ENCODE assay signal across 18 mouse cellular contexts in genomic region chr5:65706171-65706570, GRCm38 (mm10). TPM values are rescaled to one million over a fixed set of nuclear protein-coding genes. Genes with fewer than 3 reads are reported as not detected.
DNase-seq lines count a peak whose midpoint lies in the region; ATAC-seq and TF ChIP-seq lines count a peak whose summit lies in the region.
"Had no signal": no experiment of that assay in that cellular context is flagged by ENCODE, and none has a peak within 500 bp of the region (broad histone marks: within the 10 kb centered on the region; RNA-seq: fewer than 3 reads in every experiment).

No protein-coding gene starts in this region.

- H3K4me3 ChIP-seq in embryonic facial prominence, embryonic 14.5 days (ENCODE audit: low read depth, low read length) = no peak overlapping the region
- H3K4me3 ChIP-seq in embryonic facial prominence, embryonic 10.5 days = no peak overlapping the region
- H3K4me3 ChIP-seq in midbrain, postnatal 0 days (ENCODE audit: low read depth, low read length) = no peak overlapping the region
- no peak overlapping the region for H3K4me3 ChIP-seq in midbrain, embryonic 11.5 days (ENCODE audit: low read depth, low read length)
- H3K4me3 ChIP-seq in intestine, postnatal 0 days (ENCODE audit: low read depth, low read length) = no peak overlapping the region
- H3K4me3 ChIP-seq in stomach, postnatal 0 days (ENCODE audit: low read depth, low read length) = no peak overlapping the region
- H3K4me3 ChIP-seq: embryonic facial prominence, embryonic 12.5 days; limb, embryonic 15.5 days had no signal

- peak; percentile 36; the same call in 1 of the 2 replicates for TF ChIP-seq CTCF in midbrain, postnatal 0 days (IDR thresholded peaks at IDR 0.05)
- TF ChIP-seq CTCF in intestine, postnatal 0 days (IDR thresholded peaks at IDR 0.05; ENCODE audit: low read depth) = peak; percentile 66
- peak; percentile 59 for TF ChIP-seq CTCF in stomach, postnatal 0 days (IDR thresholded peaks at IDR 0.05; ENCODE audit: low read depth)

- H3K27ac ChIP-seq in embryonic facial prominence, embryonic 14.5 days (replicated peaks; ENCODE audit: low read depth, low read length) = no peak overlapping the region
- no peak overlapping the region for H3K27ac ChIP-seq in embryonic facial prominence, embryonic 10.5 days (replicated peaks)
- H3K27ac ChIP-seq in midbrain, postnatal 0 days (ENCODE audit: low read depth, low read length) = no peak overlapping the region
- H3K27ac ChIP-seq in midbrain, embryonic 11.5 days (ENCODE audit: low read depth, low read length) = no peak overlapping the region
- no peak overlapping the region for H3K27ac ChIP-seq in intestine, postnatal 0 days (ENCODE audit: low read depth, low read length)
- no peak overlapping the region for H3K27ac ChIP-seq in stomach, postnatal 0 days (replicated peaks)
- H3K27ac ChIP-seq: embryonic facial prominence, embryonic 12.5 days; limb, embryonic 15.5 days; macrophage had no signal

- H3K4me2 ChIP-seq in embryonic facial prominence, embryonic 14.5 days (ENCODE audit: low read depth, low read length) = no peak overlapping the region
- no peak overlapping the region for H3K4me2 ChIP-seq in midbrain, postnatal 0 days (ENCODE audit: low read depth, low read length, poor library complexity, severe bottlenecking)
- H3K4me2 ChIP-seq in midbrain, embryonic 11.5 days = no peak overlapping the region
- H3K4me2 ChIP-seq in intestine, postnatal 0 days (replicated peaks; ENCODE audit: low read depth) = no peak overlapping the region
- no peak overlapping the region for H3K4me2 ChIP-seq in stomach, postnatal 0 days (replicated peaks; ENCODE audit: low read depth)
- H3K4me2 ChIP-seq: embryonic facial prominence, embryonic 12.5 days; limb, embryonic 15.5 days had no signal

- no peaks in the 10 kb centered on the region for H3K36me3 ChIP-seq in embryonic facial prominence, embryonic 14.5 days (ENCODE audit: control insufficient read depth, insufficient read depth, low read length)
- H3K36me3 ChIP-seq in embryonic facial prominence, embryonic 10.5 days (replicated peaks) = no peaks in the 10 kb centered on the region
- no peaks in the 10 kb centered on the region for H3K36me3 ChIP-seq in midbrain, postnatal 0 days (ENCODE audit: insufficient read depth, low read length)
- H3K36me3 ChIP-seq in midbrain, embryonic 11.5 days (ENCODE audit: control insufficient read depth, insufficient read depth, low read length) = no peaks in the 10 kb centered on the region
- no peaks in the 10 kb centered on the region for H3K36me3 ChIP-seq in intestine, postnatal 0 days (ENCODE audit: control insufficient read depth, insufficient read depth)
- H3K36me3 ChIP-seq in stomach, postnatal 0 days (ENCODE audit: control insufficient read depth, insufficient read depth, low read length) = no peaks in the 10 kb centered on the region
- H3K36me3 ChIP-seq: embryonic facial prominence, embryonic 12.5 days; limb, embryonic 15.5 days had no signal

- H3K4me1 ChIP-seq in embryonic facial prominence, embryonic 14.5 days (ENCODE audit: control insufficient read depth, insufficient read depth, low read length) = no peaks in the 10 kb centered on the region
- H3K4me1 ChIP-seq in embryonic facial prominence, embryonic 10.5 days = no peaks in the 10 kb centered on the region
- H3K4me1 ChIP-seq in midbrain, postnatal 0 days (ENCODE audit: insufficient read depth, low read length) = no peaks in the 10 kb centered on the region
- no peaks in the 10 kb centered on the region for H3K4me1 ChIP-seq in midbrain, embryonic 11.5 days (ENCODE audit: control insufficient read depth, insufficient read depth, low read length)
- no peaks in the 10 kb centered on the region for H3K4me1 ChIP-seq in intestine, postnatal 0 days (replicated peaks; ENCODE audit: control insufficient read depth, insufficient read depth, low read length)
- H3K4me1 ChIP-seq in stomach, postnatal 0 days (replicated peaks; ENCODE audit: control insufficient read depth, insufficient read depth) = no peaks in the 10 kb centered on the region
- H3K4me1 ChIP-seq: embryonic facial prominence, embryonic 12.5 days; limb, embryonic 15.5 days had no signal

- no peaks in the 10 kb centered on the region for H3K9me3 ChIP-seq in embryonic facial prominence, embryonic 14.5 days (ENCODE audit: control insufficient read depth, low read length)
- H3K9me3 ChIP-seq in embryonic facial prominence, embryonic 10.5 days = no peaks in the 10 kb centered on the region
- no peaks in the 10 kb centered on the region for H3K9me3 ChIP-seq in midbrain, postnatal 0 days (ENCODE audit: low read length)
- H3K9me3 ChIP-seq in midbrain, embryonic 11.5 days (ENCODE audit: control insufficient read depth, low read length) = no peaks in the 10 kb centered on the region
- no peaks in the 10 kb centered on the region for H3K9me3 ChIP-seq in intestine, postnatal 0 days (ENCODE audit: control insufficient read depth)
- H3K9me3 ChIP-seq in stomach, postnatal 0 days (ENCODE audit: control insufficient read depth, low read length) = no peaks in the 10 kb centered on the region
- H3K9me3 ChIP-seq: embryonic facial prominence, embryonic 12.5 days; limb, embryonic 15.5 days had no signal

- H3K27me3 ChIP-seq in embryonic facial prominence, embryonic 14.5 days (replicated peaks; ENCODE audit: control insufficient read depth, insufficient read depth, low read length) = 0 out of 2 replicates have a peak, but pooled peaks cover 3% of the 10 kb centered on the region
- no peaks in the 10 kb centered on the region for H3K27me3 ChIP-seq in embryonic facial prominence, embryonic 10.5 days (replicated peaks; ENCODE audit: low read depth, poor library complexity, severe bottlenecking)
- H3K27me3 ChIP-seq in midbrain, postnatal 0 days (ENCODE audit: insufficient read depth, low read length) = no peaks in the 10 kb centered on the region
- H3K27me3 ChIP-seq in midbrain, embryonic 11.5 days (ENCODE audit: control insufficient read depth, insufficient read depth, low read length) = no peaks in the 10 kb centered on the region
- H3K27me3 ChIP-seq in intestine, postnatal 0 days (replicated peaks; ENCODE audit: control insufficient read depth, insufficient read depth, low read length) = no peaks in the 10 kb centered on the region
- no peaks in the 10 kb centered on the region for H3K27me3 ChIP-seq in stomach, postnatal 0 days (ENCODE audit: control insufficient read depth, insufficient read depth, low read length)
- H3K27me3 ChIP-seq: embryonic facial prominence, embryonic 12.5 days; limb, embryonic 15.5 days had no signal

- no peak for TF ChIP-seq EP300 in stomach, postnatal 0 days (optimal IDR thresholded peaks at IDR 0.05)

- no peak overlapping the region for H3K9ac ChIP-seq in embryonic facial prominence, embryonic 14.5 days (ENCODE audit: low read depth, low read length)
- no peak overlapping the region for H3K9ac ChIP-seq in midbrain, postnatal 0 days (replicated peaks; ENCODE audit: low read length, poor library complexity, severe bottlenecking)
- no peak overlapping the region for H3K9ac ChIP-seq in midbrain, embryonic 11.5 days (ENCODE audit: low read length)
- H3K9ac ChIP-seq in intestine, postnatal 0 days (ENCODE audit: low read depth, low read length) = no peak overlapping the region
- H3K9ac ChIP-seq in stomach, postnatal 0 days (ENCODE audit: low read length) = no peak overlapping the region
- H3K9ac ChIP-seq: embryonic facial prominence, embryonic 12.5 days; limb, embryonic 15.5 days had no signal

- ATAC-seq in embryonic facial prominence, embryonic 14.5 days (ENCODE audit: low read depth) = no peak
- ATAC-seq in midbrain, postnatal 0 days (ENCODE audit: low FRiP score) = no peak
- no peak for ATAC-seq in midbrain, embryonic 11.5 days (ENCODE audit: low FRiP score)
- no peak for ATAC-seq in intestine, postnatal 0 days
- no peak for ATAC-seq in stomach, postnatal 0 days (ENCODE audit: low FRiP score, low TSS enrichment)
- ATAC-seq: hindbrain, embryonic 16.5 days had no signal

- peak; percentile 33 for DNase-seq in embryonic facial prominence, embryonic 14.5 days (ENCODE audit: low spot score)
- DNase-seq in embryonic facial prominence, embryonic 10.5 days (ENCODE audit: low spot score) = no peak
- DNase-seq in midbrain, postnatal 0 days (ENCODE audit: low spot score) = no peak
- no peak for DNase-seq in midbrain, embryonic 11.5 days (ENCODE audit: low spot score, missing footprints)
- DNase-seq in stomach, postnatal 0 days (ENCODE audit: low spot score) = no peak
- DNase-seq in right cerebral cortex, adult 18-20 months = no peak
- DNase-seq in adipocyte (ENCODE audit: low spot score) = no peak
- DNase-seq: adrenal gland, postnatal 25 days; cerebellum, postnatal 36 days; heart, adult 11 months; heart, postnatal 10 days; kidney, postnatal 25 days; layer of hippocampus, postnatal 36 days had no signal

- 80% methylated on average over 4 of the region's 4 CpGs for WGBS in embryonic facial prominence, embryonic 14.5 days
- WGBS in embryonic facial prominence, embryonic 10.5 days = 83% methylated on average over 4 of the region's 4 CpGs
- WGBS in midbrain, postnatal 0 days = 84% methylated on average over 4 of the region's 4 CpGs
- WGBS in midbrain, embryonic 11.5 days = 82% methylated on average over 4 of the region's 4 CpGs
- 72% methylated on average over 4 of the region's 4 CpGs for WGBS in intestine, postnatal 0 days
- WGBS in stomach, postnatal 0 days = 83% methylated on average over 4 of the region's 4 CpGs

RNA-seq across cellular contexts. Expression of gene Pds5a, which starts 8.1 kb away (rescaled TPM):
- polyA plus RNA-seq in embryonic facial prominence, embryonic 14.5 days (2014; fragmentation: Nextera tagmentation; extraction: Ambion mirVana) = 69.3 and 75.4 TPM in 2 replicates
- polyA plus RNA-seq in embryonic facial prominence, embryonic 10.5 days (2016; fragmentation: Nextera tagmentation; extraction: Ambion mirVana) = 93.2 and 98.1 TPM in 2 replicates
- 66.5 and 78.7 TPM in 2 replicates for total RNA-seq in midbrain, postnatal 0 days (2014; rRNA removed)
- polyA plus RNA-seq in midbrain, postnatal 0 days (2015; fragmentation: Nextera tagmentation; extraction: Ambion mirVana) = 16.5 and 21.2 TPM in 2 replicates
- polyA plus RNA-seq in midbrain, embryonic 11.5 days (2014; fragmentation: Nextera tagmentation; extraction: Ambion mirVana) = 127 and 139 TPM in 2 replicates
- 21.1 and 26.3 TPM in 2 replicates for polyA plus RNA-seq in intestine, postnatal 0 days (2015; fragmentation: Nextera tagmentation; extraction: Ambion mirVana)
- polyA plus RNA-seq in stomach, postnatal 0 days (2015; fragmentation: Nextera tagmentation; extraction: Ambion mirVana) = 16.7 and 18.1 TPM in 2 replicates

RNA-seq across cellular contexts. Expression of gene N4bp2, which starts 57.1 kb away (rescaled TPM):
- 33.6 and 34.6 TPM in 2 replicates for polyA plus RNA-seq in embryonic facial prominence, embryonic 14.5 days (2014; fragmentation: Nextera tagmentation; extraction: Ambion mirVana)
- polyA plus RNA-seq in embryonic facial prominence, embryonic 10.5 days (2016; fragmentation: Nextera tagmentation; extraction: Ambion mirVana) = 37.0 and 37.5 TPM in 2 replicates
- total RNA-seq in midbrain, postnatal 0 days (2014; rRNA removed) = 33.0 and 48.9 TPM in 2 replicates
- 9.3 and 12.0 TPM in 2 replicates for polyA plus RNA-seq in midbrain, postnatal 0 days (2015; fragmentation: Nextera tagmentation; extraction: Ambion mirVana)
- polyA plus RNA-seq in midbrain, embryonic 11.5 days (2014; fragmentation: Nextera tagmentation; extraction: Ambion mirVana) = 40.1 and 43.1 TPM in 2 replicates
- polyA plus RNA-seq in intestine, postnatal 0 days (2015; fragmentation: Nextera tagmentation; extraction: Ambion mirVana) = 12.1 and 13.3 TPM in 2 replicates
- 5.7 and 6.0 TPM in 2 replicates for polyA plus RNA-seq in stomach, postnatal 0 days (2015; fragmentation: Nextera tagmentation; extraction: Ambion mirVana)
